Mouse (Mus musculus): ENCODE data around the gene Nefh.

The Nefh gene

DNA sequence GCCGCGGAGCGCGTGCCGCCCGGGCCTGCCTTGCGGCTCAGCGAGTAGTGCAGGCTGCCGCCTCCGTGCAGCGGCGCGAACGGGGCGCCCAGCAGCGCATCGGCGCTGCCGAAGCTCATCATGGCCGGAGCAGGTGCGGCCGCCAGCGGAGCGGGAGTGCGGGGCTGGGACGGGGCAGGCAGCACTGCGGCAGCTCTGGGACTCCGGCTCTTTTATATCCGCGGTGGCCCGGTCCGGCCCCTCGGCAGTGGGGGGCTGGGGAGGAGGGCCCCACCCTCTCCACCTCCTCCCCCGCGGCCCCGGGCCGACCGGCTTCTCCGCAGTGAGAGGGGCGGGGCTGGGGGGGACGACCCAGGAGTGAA, at the start of gene Nefh:
Gene Nefh, minus strand, starts transcription at position 252 of the 362 bp plus-strand sequence.
- peak in 1 of 2 experiments; percentile 39 for DNase-seq

DNA sequence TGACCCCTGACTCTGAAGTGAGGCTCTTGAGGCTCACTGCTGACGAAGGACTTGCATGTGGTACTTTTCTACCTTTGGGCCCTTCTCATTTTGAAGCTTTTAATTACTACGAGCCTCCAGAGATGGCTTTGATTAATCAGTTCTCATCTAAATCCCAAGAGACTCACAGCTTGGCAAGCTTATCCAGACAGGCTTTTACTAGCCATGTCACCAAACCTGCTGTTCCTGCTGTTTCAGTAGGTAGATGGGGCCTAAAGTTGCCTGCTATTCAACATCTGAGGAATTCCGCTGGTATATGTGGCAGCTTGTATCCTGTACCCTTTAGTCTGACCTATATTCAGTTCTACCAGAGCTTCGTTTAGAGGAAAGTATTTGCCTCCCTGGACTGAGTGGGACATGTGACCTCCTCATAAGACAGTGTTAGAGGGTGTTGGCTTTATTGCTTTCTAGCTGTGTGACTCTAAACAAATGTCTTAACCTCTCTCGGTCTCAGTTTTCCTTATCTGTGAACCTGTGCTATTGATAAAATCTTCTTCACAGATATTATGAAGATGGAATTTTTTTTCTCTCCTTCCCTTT, 48.8 kb upstream of the Nefh start:
- no peak for DNase-seq

DNA sequence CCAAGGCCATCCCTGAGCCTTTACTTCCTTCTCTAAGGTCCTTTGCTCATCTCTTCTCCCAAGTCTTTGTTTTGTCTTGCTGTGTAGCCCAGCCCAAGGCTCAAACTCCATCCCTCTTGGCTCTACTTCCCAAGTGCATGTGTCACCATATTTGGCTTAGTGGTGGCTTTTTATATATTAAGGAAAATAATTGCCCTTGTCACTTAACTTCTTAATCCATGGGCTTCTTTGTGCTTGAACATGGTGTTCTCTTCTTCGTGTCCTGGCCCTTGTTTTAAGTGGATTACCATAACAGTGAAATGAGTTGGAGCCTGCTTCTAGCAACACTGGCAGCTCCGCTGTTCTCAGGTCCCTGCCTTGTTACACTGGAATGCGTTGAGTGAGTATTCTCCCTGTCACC, 47.8 kb upstream of the Nefh start:
- no peak for DNase-seq

DNA sequence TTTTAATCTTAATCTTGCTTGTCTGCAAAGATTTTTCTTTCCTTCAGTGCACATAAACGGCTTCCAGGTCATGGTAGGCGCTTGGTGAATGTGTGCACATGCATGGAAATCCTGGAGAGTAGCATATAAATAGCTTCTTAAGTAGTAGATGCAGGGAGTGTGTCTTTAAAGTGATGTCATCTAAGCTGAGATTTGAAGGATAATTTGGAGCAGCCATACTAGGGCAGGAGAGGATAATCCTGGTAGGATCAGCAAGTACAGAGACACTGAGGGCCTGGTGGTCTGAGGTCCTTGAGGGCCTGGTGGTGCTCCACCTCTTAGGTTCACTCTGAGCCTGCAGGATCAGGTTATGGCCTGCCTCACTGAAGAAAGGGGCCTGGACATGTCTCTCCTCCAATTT, 44.6 kb upstream of the Nefh start:
- no peak for DNase-seq

DNA sequence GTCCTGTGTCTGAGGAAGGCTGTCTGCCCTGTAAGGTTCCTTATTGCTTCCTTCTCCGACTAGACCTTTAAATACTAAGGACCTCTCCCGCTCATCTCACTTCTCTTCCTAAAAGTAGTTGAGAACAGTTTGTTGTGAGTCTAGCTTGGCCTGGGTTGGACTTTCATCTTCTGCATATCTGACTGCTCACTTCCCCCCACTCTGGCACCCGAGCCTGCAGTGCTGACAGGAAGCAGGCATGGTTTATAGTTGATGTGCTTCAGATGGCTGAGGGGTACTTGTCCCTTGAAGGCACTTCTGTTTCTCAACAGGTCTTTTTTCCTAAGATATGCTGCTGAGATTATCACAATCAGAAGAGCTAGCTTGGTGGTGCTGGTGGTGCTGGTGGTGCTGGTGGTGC, 41.3 kb upstream of the Nefh start:
- DNase-seq, result no peak

DNA sequence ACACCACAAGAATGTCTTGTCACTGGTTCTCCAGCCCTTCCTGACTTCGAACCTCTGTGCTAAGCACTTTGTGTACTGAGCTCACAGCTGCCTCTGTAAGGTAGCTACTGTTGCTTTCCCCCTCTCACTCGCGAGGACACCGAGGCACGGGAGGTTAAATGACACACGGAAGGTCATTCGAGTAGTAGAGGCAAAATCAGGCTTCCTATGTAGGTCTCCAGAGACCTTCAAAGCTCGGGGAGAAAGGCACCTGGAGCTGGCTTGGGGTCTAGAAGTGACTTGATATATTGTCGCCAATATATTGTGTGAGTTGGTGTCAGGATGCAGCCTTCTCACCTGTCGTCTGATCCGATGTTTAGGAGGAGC, 39.6 kb upstream of the Nefh start:
- no peak for DNase-seq

DNA sequence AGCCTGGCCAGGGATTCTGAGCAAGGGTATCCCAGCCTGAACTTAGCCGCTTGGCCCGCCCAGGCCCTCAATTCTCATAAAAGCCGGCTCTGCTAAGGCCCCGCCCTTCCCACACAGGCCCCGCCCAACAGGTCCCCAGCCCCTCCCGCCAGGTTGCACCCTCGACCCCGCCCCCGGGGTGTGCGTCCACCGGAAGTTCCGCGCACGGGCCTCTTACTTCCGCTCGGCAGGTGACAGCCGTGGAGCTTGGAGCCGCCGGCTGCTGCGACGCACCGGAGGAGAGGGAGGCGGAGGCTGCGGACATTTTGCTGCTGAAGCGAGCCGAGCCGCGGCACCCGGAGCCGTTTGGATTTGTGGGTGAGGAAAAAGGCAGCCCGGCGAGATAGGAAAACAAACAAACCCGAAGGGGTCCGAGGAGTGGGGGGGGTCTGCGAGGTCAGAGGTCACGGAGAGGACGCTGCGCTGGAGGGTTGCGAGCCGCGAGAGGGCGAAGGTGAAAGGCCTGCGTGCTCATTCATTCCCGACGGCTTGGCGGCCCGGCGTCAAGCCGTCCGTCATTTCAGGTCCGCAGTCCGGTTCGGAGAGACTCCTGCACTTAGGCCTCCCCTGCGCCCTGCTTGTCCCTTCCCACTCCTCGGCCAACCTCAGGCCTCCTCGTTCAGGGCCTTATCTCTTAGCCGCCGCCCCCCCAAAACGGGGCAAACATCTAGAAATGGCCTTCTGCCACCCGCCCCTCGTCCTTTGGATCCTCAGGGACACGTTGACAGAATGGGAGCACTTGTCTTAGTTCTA, 39.0 kb upstream of the Nefh start, which contains the start of gene Ap1b1:
Gene Ap1b1, plus strand, starts transcription at position 130 of the 792 bp plus-strand sequence.
- DNase-seq, result peak; percentile 94 to 95

DNA sequence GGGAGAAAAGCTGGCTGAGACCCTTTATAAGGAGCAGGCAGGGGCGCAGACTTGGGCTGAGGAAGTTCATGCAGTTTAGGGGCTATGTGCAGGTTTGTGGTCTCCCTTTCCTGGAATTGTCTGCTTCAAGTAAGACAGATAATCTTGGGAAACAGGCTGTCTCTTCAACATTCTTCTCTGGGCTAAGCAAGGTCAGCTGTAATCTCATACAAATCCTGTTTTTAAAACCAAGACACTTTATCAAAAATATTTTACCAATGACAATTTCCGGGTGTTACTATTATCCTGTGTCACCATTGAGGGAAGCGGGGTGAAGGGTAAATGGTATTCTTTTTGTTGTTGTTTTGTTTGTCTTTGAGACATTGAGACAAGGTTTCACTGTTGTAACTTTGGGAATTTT, 36.9 kb upstream of the Nefh start:
- DNase-seq, result no peak

DNA sequence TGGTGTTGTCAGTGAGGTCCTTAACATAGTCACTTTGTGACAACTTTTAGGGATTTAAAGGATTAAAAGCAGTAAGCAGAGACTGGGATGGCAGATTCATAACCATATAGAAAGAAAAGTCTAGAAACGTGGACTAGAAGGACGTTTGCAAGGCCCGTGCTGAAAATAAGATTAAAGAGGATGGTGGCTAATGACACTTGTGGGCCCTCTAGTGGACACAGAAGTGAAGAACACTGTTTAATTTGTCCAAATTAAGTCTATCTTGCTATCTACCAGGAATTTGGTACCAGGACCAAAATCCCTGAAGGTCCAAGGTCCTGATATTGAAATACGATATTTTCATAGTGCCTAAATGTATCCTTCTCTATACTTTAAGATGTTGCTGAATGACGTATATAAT, 36.4 kb upstream of the Nefh start:
- DNase-seq, result peak; percentile 42 to 67

DNA sequence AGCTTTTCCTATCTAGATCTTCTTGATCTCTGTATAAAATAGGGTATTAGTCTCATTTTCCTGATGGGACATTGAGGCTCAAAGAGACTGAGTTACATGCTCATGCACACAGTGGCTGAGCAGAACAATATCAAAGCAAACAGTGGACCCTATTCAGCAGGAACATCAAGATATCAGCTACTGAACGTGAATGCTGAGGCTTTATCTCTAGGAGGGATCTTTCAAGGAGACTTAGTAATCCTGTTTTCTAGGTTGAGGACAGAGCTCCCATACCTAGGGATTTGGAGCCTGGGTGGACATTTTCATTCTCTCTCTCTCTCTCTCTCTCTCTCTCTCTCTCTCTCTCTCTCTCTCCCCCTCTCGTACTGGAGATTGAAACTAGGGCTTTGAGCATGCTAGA, 35.7 kb upstream of the Nefh start:
- no peak for DNase-seq

DNA sequence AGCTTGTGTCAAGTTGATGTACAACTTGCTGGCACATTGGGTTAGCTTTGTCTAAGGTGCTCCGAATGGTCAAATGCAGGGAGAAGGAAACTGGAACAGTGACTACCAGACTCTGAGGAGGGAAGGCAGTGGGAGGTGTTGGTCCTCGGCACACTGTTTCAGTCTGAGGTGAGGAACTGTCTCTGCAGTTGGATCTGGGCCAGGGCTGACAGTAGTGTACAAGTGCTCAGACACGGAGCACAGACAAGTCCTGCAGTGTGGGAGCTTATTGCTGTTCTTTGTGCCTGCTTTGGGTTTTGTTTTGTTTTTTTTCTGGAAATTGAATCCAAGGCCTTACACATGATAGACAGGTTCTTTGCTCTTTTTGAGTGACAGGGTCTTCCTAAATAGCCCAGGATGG, 35.1 kb upstream of the Nefh start:
- DNase-seq, result peak in 1 of 2 experiments; percentile 21

DNA sequence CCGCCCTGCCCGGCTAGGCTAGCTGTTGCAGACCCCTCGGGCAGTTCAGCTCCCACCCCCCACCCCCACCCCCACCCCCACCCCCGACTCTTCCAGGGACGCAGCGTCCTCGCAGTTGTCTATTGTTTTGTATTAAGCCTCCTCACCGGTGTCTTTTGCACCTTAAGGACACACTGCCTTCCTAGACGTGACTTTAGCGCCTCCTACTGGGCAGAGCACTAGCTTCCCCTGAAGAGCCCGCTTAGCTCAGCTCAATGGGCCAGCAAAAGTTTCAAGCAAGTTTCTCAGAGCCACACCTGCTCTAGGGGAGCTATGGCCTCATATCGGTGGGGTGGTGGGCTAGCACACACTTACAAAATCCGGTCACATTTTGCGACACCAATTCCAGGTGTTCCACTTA, 27.8 kb upstream of the Nefh start:
- peak; percentile 82 to 89 for DNase-seq

DNA sequence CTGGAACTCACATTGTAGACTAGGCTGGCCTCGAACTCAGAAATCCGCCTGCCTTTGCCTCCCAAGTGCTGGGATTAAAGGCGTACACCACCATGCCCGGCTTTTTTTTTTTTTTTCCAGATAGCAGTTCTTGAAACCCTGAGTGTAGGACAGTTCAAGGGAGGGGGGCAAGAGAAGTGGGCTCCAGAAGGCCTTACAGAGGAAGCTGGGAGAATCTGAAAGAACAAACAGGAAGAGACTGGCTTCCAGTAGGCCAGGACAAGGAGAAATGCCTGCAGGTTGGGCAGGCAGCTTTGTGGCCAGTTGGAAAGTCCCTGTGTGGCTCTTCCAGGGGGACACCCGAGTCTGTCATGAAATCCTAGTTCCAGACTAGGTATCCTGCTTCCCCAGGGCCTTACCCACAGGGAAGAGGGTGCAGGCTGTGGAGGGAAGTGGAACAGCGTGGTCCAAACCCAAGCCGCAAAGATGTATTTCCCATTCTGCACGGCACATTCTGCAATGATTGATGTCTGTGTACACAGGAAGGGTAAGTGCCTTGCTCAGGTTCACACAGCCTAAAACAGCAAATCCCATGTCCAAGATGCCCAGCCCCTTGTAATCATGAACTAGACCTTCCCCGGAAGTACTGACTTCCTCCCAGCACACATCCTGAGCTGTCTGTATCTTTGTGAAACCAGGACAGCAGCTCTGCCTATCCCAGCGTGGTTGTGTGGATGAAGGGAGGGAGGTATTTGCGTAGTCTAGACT, 26.7 kb upstream of the Nefh start:
- DNase-seq, result no peak

DNA sequence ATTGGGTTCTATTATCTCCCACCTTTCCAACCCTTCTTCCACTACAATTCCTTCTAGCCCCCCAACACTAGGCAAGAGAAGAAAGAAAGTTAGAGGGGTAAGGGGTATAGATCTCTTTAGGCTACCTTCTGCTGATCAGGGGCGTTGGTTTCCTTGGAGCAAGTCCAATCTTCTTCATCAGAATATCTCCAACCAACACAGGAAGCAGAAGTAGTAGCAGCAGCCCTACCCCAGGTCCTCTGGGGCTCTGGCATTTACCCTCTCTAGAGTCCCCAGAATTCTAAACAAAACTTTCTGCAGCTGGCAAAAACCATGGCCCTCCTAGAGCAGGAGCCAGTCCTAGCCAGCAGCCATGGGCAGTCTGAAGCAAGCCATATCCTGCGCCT, 26.0 kb upstream of the Nefh start:
- DNase-seq, result no peak

DNA sequence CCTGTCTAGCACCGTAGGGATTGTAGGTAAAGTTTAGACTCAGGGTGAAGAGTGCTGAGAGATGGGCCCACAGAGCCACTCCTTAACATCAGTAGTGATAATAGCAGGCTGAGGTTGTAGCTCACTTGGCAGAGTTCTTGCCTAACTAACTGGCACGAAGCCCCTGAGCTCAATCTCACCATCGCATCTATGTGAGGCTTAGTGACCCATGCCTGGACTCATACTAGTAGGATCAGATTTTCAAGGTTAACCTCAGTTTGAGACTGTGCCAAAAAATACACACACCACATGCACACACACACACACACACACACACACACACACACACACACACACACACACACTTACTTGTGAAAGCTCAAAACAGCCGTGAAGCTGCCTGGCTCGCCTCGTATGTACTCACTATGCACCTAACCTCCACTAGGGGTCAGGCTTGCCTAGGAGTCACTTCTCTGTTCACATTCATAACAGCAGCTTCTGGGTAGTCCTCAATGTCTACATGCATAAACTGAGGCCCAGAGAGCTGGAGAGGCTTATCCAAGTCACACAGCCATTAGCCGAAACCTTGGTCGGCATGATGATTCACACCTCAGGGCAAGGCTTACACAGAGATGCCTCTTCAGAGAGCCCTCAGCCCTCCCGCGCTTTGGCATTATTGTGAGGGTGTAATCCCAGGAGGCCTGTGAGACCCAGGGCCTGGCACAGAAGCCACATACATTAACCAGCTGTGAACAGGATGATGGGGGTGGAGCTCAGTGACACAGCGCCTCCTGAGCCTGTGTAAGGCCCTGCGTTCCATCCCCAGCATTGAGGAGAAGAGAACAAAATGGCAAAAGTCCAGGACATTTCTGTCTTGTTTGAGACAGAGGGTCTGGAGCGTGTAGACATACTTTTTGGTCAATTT, 25.4 kb upstream of the Nefh start:
- peak; percentile 70 to 77 for DNase-seq

DNA sequence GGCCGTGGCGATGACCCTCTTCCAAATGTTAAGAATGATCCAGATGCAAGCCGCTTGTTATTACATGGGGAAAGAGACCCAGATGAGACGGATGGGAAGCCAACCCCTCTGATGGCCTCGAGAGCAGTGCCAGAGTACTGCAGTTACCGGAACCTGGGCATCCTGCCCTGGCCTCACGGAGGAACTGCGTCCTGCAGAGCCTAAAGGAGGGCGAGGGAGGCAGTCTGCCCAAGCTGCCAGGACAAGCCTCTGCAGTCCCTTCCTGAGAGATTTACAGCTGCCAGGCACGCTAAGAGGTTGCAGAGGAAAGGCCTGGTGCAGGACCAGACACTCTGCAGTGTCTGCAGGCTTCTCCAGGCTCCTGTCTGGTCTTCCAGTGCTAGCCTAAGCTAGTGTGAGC, 20.5 kb upstream of the Nefh start:
- peak; percentile 79 to 80 for DNase-seq

DNA sequence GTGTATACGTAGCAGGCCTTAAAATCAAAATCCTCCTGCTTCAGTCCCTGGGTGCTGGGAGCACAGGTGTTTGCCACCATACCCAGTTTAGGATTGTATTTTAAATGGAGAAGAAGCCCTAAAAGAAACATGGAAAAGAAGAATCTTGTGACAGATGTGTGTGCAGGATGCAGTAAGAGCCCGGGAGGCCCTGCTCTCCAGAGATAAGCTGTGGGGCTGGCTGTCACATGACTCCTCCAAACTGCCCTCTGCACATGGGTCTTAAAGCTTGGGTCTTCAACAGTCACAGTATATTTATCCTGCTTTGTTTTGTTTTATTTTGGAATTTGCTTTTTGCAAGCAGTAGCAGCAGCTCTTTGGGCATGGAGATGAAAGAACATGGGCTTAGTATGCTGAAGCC, 19.7 kb upstream of the Nefh start:
- no peak for DNase-seq

DNA sequence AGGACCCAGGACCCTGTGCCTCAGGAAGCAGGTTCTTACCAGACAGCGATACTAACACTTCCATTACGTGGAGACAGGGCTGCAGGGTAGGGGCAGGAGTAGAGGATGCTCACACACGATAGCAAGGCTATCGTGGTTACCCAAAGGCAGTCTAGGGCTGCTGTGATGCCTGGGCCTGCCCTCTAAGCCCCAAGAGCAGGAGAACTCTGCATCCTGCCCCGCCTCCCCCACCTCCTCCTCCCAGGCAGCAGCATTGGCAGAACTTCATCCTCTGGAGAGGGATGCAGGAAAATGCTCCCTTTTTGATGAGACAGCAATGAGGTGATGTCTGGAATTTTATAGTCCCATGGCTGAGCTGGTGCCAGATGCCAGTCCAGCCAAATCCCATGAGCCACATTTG, 19.0 kb upstream of the Nefh start:
- no peak for DNase-seq

DNA sequence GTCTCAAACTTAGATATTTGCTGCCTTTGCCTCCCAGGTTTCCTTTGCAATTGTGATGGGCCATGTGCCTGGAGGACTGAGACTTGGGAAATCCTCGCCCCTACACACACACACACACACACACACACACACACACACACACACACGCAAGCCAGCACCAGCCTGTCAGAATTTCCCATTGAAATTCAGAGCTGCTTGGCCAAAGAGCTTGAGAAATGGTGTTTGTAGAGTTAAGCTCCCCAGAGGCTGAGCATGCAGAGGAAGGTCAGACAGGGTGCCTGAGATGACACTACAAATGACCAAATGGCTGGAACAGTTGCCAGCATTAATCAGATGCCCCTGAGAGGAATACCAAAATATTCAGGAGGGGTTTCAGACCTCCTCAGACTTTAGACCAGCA, 18.5 kb upstream of the Nefh start:
- DNase-seq, result no peak

DNA sequence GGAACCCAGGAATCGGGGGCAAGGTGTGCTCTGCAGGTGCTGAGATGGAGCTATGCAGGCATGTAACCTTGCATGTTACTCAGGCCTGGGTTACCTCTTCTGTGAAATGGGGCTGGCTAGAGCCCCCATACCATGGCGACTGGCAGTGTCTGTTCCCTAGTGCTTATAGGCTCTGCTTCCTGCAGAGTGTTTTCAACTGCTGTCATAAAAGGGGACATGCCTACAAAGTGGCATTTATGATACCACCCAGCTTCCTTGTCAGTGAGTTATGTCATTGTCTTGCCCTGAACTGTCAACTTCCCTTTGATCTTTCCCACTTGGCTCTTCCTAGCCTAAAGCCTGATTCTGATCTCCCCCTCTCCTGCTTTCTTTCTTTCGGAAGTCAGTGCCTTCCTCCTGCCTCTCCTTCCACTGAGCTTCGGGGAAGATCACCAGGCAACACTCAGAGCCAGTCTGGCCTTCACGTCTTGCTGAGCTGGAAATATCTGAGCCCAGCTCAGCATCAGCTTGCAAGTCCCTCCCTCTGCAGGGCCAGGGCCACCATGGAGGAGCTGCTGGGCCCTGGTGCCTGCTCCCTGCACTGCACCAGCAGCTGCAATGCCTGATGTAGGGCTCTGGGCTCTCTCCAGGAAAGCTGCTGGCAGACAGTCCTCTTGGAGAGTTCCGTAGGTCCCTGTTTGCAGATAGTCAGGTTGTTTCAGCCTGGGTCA, 15.4 kb upstream of the Nefh start:
- no peak for DNase-seq

DNA sequence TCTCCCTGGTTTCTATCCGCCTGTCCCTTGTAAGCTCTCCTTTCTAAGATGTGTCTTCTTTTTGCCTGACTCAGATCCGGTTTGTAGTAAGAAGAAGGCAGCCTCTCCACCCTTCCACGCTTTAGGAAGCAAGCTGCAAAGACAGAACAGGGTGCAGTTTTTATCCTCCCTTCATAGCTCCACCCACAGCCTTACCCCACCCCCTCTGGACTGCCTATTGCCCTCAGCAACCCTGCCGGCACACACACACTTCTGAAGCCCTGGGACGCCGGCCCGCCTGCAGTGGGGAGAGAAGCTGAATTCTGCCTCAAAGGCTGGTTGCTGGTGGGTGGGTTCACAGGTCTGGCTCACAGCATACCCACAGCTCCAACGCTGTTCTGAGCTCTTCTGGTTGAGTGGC, 6.1 kb upstream of the Nefh start:
- DNase-seq, result no peak

DNA sequence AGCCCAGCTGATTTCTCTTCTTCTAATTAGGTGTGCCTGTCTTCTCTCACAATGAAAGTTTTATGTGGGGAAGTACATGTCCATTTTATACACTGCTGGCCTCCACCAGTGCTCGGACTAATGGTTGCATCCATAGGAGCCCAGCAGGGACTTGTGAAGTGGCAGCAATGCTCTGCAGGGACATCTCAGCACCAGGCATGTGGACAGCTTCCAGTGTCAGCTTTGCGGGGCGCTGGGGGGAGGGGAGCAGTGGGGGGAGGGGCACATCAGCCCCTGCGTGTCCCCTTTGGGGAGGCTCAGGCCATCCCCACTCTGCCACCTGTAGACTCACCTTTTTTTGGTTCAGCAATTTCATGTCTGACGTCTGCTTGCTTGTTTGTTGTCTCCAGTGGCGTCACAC, 5.5 kb upstream of the Nefh start:
- no peak for DNase-seq

Data from cerebellum, postnatal 14 days (tissue).